Mouse (Mus musculus): ENCODE data around the gene M1ap.

GRCm38 (mm10) chr6:82961664-82962063, 15.0 kb downstream of the M1ap start:
- TF ChIP-seq E2F4 (IDR thresholded peaks at IDR 0.05; ENCODE audit: borderline replicate concordance, low read depth, low read length): no peak
- no peak for TF ChIP-seq CTCF (IDR thresholded peaks at IDR 0.05 in 2 of 3, conservative IDR thresholded peaks at IDR 0.05 in 1 of 3; ENCODE audit: control insufficient read depth in 1 of 3, insufficient read depth in 1 of 3, low read depth in 2 of 3, low read length in 3 of 3, poor library complexity in 1 of 3, severe bottlenecking in 1 of 3)
- no peak for TF ChIP-seq EP300 (IDR thresholded peaks at IDR 0.05; ENCODE audit: low read depth in 1 of 2, low read length in 2 of 2)
- no peak for TF ChIP-seq TBP (IDR thresholded peaks at IDR 0.05; ENCODE audit: low read depth, low read length)
- TF ChIP-seq HCFC1 (IDR thresholded peaks at IDR 0.05; ENCODE audit: low read depth, low read length): no peak
- no peak for TF ChIP-seq MAZ (IDR thresholded peaks at IDR 0.05; ENCODE audit: low read depth, low read length)
- TF ChIP-seq POLR2A (IDR thresholded peaks at IDR 0.05; ENCODE audit: control insufficient read depth in 1 of 2, insufficient read depth in 1 of 2, low read depth in 1 of 2, low read length in 2 of 2, poor library complexity in 1 of 2): no peak
- TF ChIP-seq CHD2 (IDR thresholded peaks at IDR 0.05; ENCODE audit: low read length): no peak
- TF ChIP-seq USF2 (IDR thresholded peaks at IDR 0.05; ENCODE audit: borderline replicate concordance in 1 of 2, insufficient read depth in 1 of 2, low read depth in 1 of 2, low read length in 2 of 2): no peak

Data from MEL (cell line).